Mouse (Mus musculus) bone marrow, adult 2 months (tissue): Measurements from ENCODE around the gene Agpat2. TPM values are rescaled to one million over a fixed set of nuclear protein-coding genes. Genes with fewer than 3 reads are reported as not detected.
A peak's percentile ranks its signal among the peaks of the same experiment; 100 is the strongest.

Experiments used
- H3K27ac ChIP-seq: fragments of 200-500 bp; 2 replicates; pipeline ENCODE4 v1.5.1; 2012; ENCODE audit warnings: low read depth, mild to moderate bottlenecking, control low read depth, inconsistent platforms, low read length; ENCODE audit not compliant: control insufficient read depth, poor library complexity, insufficient read depth
- H3K4me1 ChIP-seq: fragments of 200-500 bp; 2 replicates; pipeline ENCODE4 v1.6.1; 2011; ENCODE audit warnings: low read length; ENCODE audit not compliant: control insufficient read depth, insufficient read depth
- H3K4me3 ChIP-seq: fragments of 200-500 bp; replicated peaks from 2 replicates; pipeline ENCODE3; 2011; ENCODE audit warnings: mild to moderate bottlenecking, low read depth, low read length, control low read depth; ENCODE audit not compliant: control insufficient read depth
- CTCF ChIP-seq: fragments of 200-500 bp; IDR thresholded peaks from 2 replicates; pipeline ENCODE4 v1.5.1; 2011; ENCODE audit warnings: low read length, control low read depth; ENCODE audit not compliant: control insufficient read depth, insufficient read depth
- POLR2A ChIP-seq: fragments of 200-500 bp; IDR thresholded peaks from 2 replicates; pipeline ENCODE4 v1.6.1; 2011; ENCODE audit warnings: low read depth, mild to moderate bottlenecking, control low read depth, low read length, borderline replicate concordance; ENCODE audit not compliant: control insufficient read depth
- WGBS: fragments of 180-500 bp; shearing (Covaris S2); methylation state at CpG from one replicate; pipeline ENCODE4 v1.1.7; 2018; 5-methylcytosine and 5-hydroxymethylcytosine counted together
- polyA plus RNA-seq: library from polyadenylated mRNA; stranded (reverse); fragments of >200 nt; gene quantifications from 2 replicates; pipeline ENCODE4 v1.2.4, GENCODE M21; 2011; ENCODE audit warnings: low replicate concordance; ENCODE audit not compliant: missing spikeins, insufficient read depth, insufficient read length

Agpat2 gene
- polyA plus RNA-seq, 1 experiment: 32.5 TPM

DNA sequence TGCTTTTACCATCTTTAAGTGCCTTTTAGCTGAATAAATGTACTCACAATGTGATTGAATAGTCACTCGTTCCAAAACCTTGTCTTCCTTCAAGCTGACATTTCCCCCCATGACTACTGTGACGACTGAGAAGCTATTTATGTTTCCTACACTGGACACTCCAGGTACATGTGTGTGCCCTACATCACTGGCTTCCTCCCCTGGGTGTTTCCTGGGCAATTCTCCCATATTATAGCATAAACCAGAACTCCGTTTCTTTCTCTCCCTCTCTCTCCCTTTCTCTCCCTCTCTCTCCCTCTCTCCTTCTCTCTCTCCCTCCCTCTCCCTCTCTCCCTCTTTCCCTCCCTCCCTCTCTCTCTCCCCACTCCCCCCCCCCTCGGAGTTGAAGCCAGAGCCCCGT lies 30.4 kb downstream of the Agpat2 start:
- 10% methylated on average over 5 of the region's 5 CpGs for WGBS
- Histone ChIP-seq H3K27ac (no peak overlapping the region), H3K4me3 (no peak overlapping the region), H3K4me1 (no peaks in the 10 kb centered on the region; the same call in 1 of the 2 replicates)
- TF ChIP-seq CTCF (no peak), POLR2A (no peak)

DNA sequence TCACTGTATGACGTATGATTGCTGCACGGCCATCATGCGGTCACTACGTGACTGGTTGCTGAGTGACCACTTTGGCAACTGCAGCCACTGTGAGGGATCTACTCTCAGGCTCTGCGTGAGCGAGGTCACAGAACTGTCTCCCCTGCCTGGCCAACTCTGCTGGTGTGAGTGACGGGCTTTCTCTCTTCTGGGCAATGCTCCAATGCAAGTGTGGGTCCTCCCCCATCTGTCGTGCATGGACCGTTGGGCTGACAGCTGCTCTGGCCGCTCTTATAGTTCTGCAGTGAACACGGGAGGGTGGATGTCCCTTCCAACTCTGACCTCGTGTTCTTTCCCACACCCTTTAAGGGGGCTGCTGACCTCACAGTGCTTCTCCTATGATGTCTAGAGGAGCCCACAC lies 30.8 kb downstream of the Agpat2 start:
- TF ChIP-seq POLR2A: no peak
- Histone ChIP-seq H3K27ac (no peak overlapping the region), H3K4me1 (no peaks in the 10 kb centered on the region; the same call in 1 of the 2 replicates), H3K4me3 (no peak overlapping the region)
- WGBS: 22% methylated on average over 12 of the region's 12 CpGs

GRCm38 (mm10) chr2:26571826-26572225 lies 32.4 kb downstream of the Agpat2 start:
- Histone ChIP-seq H3K4me1 (no peaks in the 10 kb centered on the region; the same call in 1 of the 2 replicates), H3K27ac (peak overlapping the region; percentile 33; the same call in 1 of the 2 replicates), H3K4me3 (no peak overlapping the region)
- 30% methylated on average over 5 of the region's 5 CpGs for WGBS
- no peak for TF ChIP-seq POLR2A
- TF ChIP-seq CTCF: no peak

- no peak for TF ChIP-seq POLR2A
- no peak for TF ChIP-seq CTCF
- Histone ChIP-seq H3K27ac (peak overlapping the region; percentile 15; the same call in 1 of the 2 replicates), H3K4me1 (no peaks in the 10 kb centered on the region; the same call in 1 of the 2 replicates), H3K4me3 (no peak overlapping the region)
- WGBS: 32% methylated on average over 9 of the region's 9 CpGs
Measured at GRCm38 (mm10) chr2:26571400-26571799, 32.8 kb downstream of the Agpat2 start.

GRCm38 (mm10) chr2:26570034-26570433 lies 34.2 kb downstream of the Agpat2 start:
- Histone ChIP-seq H3K4me3 (no peak overlapping the region), H3K27ac (no peak overlapping the region), H3K4me1 (peaks cover 1% of the 10 kb centered on the region)
- peak; percentile 50 for TF ChIP-seq CTCF
- no peak for TF ChIP-seq POLR2A
- WGBS: 23% methylated on average over 3 of the region's 3 CpGs

GRCm38 (mm10) chr2:26566221-26566620 lies 38.0 kb downstream of the Agpat2 start:
- 3% methylated on average over 4 of the region's 4 CpGs for WGBS
- Histone ChIP-seq H3K4me1 (peaks cover 3% of the 10 kb centered on the region; the same call in 1 of the 2 replicates), H3K4me3 (no peak overlapping the region), H3K27ac (no peak overlapping the region)
- peak; percentile 85 for TF ChIP-seq CTCF
- no peak for TF ChIP-seq POLR2A

DNA sequence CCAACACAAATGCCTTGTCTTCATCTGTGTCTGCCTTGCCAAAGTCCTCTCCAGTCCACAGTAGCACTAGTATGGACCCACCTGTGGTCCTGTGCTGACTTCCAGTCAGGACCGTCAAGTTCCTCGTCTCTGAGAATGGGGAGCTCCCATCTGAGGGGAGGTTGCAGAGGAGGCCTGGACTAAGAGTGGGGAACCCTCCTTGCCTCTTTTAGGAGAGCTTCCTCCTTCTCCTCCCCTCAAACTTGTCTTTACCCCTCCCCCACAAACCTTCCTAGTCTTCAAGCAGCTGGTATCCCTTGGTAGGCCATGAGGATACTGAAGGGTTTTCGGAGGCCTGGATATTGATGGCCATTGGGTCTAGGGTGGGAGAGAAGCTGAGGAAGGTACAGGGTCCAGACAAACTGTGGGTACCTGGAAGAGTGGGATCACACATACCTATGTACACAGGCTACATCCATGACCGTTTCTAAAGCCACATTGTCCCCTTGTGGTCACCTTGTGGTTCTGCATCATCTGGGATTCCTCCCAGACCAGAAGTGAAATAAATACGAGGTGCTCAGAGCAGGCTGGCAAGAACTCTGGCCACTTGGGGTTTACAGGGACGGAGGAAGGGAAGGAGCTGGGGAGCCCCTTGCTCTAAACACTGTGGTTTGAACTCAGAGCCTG lies 42.7 kb downstream of the Agpat2 start:
- Histone ChIP-seq H3K4me3 (no peak overlapping the region), H3K27ac (no peak overlapping the region), H3K4me1 (peaks cover 4% of the 10 kb centered on the region; the same call in 1 of the 2 replicates)
- peak; percentile 52 for TF ChIP-seq CTCF
- no peak for TF ChIP-seq POLR2A
- 21% methylated on average over 6 of the region's 6 CpGs for WGBS

GRCm38 (mm10) chr2:26560506-26560905 lies 43.7 kb downstream of the Agpat2 start:
- 81% methylated on average over 5 of the region's 5 CpGs for WGBS
- H3K27ac ChIP-seq: no peak overlapping the region
- H3K4me3 ChIP-seq: no peak overlapping the region
- H3K4me1 ChIP-seq: peaks cover 3% of the 10 kb centered on the region; the same call in 1 of the 2 replicates
- no peak for TF ChIP-seq POLR2A
- TF ChIP-seq CTCF: no peak
